Mouse (Mus musculus) CD4-positive, CD25-positive, alpha-beta regulatory T cell, adult 9 weeks (primary cell): Measurements from ENCODE around the gene Ahctf1. TPM values are rescaled to one million over a fixed set of nuclear protein-coding genes. Genes with fewer than 3 reads are reported as not detected.

ENCODE experiments used
- polyA plus RNA-seq: library from polyadenylated mRNA; unstranded; fragments of 100-300 nt; shearing (Covaris generic); gene quantifications from one replicate; pipeline ENCODE4 v1.2.1, GENCODE M21; 2017

The Ahctf1 gene
- polyA plus RNA-seq: 16.8 TPM

DNA sequence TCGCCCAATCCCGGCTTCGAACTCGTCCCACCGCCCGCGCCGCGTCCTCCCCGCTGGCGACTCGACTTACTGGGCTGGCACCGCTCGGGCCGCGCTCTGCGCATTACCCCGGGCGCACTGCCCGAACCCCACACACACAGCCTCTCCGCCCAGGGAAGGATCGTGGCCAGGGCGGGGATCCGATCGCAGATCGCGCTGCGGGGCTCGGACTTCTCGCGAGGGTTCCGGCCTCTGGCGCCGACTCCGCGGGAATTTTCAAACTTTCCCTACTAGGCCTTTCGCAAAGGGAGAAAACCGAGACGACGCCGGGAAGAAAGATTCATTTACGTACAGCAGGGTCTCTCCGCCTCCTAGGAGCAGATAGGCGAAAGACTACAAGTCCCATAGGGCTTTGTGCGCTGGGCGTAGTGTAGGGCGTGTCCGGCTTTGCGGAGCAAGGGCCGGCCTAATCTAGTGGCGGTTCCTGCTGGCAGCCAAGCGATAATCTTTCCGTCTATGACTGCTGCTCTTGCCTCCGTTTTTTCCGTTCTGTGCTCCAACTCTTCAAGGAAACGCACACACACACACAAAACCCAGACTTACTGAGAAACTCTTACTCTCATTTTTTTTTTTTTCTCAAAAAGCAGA is at the start of gene Ahctf1:
Gene Ahctf1, minus strand, starts transcription at position 168 of the 627 bp plus-strand sequence.

DNA sequence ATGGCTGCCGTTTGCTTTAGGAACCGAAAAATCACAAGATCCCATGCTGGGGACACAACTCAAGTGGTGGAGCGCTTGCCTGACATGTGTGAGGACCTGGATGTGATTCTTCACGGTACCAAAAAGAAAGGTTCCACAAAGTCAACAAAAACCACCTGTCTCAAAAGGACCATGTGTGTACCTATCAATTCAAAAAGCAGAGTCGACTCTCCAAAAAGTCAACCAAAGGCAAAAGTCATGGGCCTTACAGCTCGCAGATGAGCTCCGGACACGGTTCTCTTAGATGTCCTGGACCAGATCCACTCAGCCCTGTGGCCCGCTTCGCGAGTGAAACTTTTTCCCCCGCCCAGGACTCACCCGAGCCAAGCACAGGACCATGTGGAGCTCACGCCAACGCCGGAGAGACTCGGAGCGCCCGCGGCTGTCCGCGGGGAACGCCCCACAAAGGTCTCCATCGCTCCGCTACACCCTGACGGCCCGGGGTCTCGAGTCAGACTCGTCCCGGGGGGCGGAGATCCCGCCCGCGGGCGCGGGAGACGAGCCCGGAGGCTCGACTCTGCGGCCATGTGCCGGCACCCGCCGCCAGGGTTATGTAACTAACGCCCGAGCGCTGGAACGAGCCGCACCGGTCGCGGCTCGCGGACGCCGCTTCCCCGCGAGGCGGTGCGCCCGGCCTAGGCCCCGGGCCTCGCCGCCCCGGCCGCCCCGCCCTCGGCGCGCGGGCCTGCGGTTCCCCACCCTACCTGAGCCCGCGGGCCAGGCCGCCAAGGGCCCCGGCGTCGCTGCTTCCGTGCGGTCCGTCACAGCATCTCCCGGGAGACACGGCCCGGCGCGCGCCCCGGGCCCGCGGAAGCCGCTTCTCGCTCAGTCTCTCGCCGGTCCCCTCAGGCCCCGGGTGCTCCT is 619 bp downstream of the Ahctf1 start, which contains the start of gene Gm10518:
Gene Gm10518, plus strand, starts transcription at position 767 of the 903 bp plus-strand sequence.

DNA sequence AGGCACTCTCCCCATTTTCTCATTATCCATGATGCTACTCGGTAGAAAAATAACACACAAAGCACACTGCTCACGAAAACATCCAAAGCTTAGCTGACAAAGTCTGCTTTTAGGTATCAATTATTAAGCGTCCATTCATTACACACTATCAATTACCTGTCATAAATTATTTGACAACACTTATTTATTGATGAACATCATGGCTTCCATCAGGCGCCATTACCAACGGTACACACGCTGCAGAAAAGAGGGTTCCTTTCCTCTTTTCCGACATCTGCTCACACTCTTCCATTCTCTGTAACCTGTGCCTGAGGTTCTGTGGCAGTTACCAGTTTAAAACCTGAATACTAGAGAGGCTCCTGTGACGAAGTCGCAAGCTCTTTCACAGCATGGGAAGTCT is 58.3 kb downstream of the Ahctf1 start, which contains the start of gene Kif28:
Gene Kif28, minus strand, starts transcription at position 101 of the 400 bp plus-strand sequence.

Other genes starting within 250 kb of the Ahctf1 start
- 16.3 TPM for gene Sccpdh, start 135.5 kb downstream of the Ahctf1 start, polyA plus RNA-seq
- gene Kif28, start 58.4 kb downstream of the Ahctf1 start, polyA plus RNA-seq: not detected
- not detected for gene Gm10518, start 304 bp downstream of the Ahctf1 start, polyA plus RNA-seq
- 0.29 TPM for gene Cdc42bpa, start 156.8 kb upstream of the Ahctf1 start, polyA plus RNA-seq